Mouse (Mus musculus): ENCODE measurements around the gene Hsd17b14.

Gene Hsd17b14

GRCm38 (mm10) chr7:45530643-45531042 lies 24.1 kb upstream of the Hsd17b14 start:
- no peak for DNase-seq

- DNase-seq, result no peak
Observed at GRCm38 (mm10) chr7:45535676-45536075, 19.0 kb upstream of the Hsd17b14 start.

- DNase-seq, result no peak
Observed at GRCm38 (mm10) chr7:45537602-45538001, 17.1 kb upstream of the Hsd17b14 start.

- DNase-seq, result no peak
Observed at GRCm38 (mm10) chr7:45538163-45539041, 16.3 kb upstream of the Hsd17b14 start.

- no peak for DNase-seq
Observed at GRCm38 (mm10) chr7:45539095-45539494, 15.6 kb upstream of the Hsd17b14 start.

- DNase-seq, result no peak
Observed at GRCm38 (mm10) chr7:45540213-45540612, 14.5 kb upstream of the Hsd17b14 start.

- no peak for DNase-seq
Observed at GRCm38 (mm10) chr7:45544525-45544924, 10.2 kb upstream of the Hsd17b14 start.

- DNase-seq, result no peak
Observed at GRCm38 (mm10) chr7:45549641-45550436, 4.9 kb upstream of the Hsd17b14 start.

GRCm38 (mm10) chr7:45550821-45551511 lies 3.7 kb upstream of the Hsd17b14 start:
- DNase-seq, result no peak

GRCm38 (mm10) chr7:45551512-45551883 lies 3.2 kb upstream of the Hsd17b14 start:
- DNase-seq, result no peak

- DNase-seq, result no peak
Observed at GRCm38 (mm10) chr7:45553519-45553918, 1.2 kb upstream of the Hsd17b14 start.

- DNase-seq, result no peak
Observed at GRCm38 (mm10) chr7:45553990-45554389, 703 bp upstream of the Hsd17b14 start.

GRCm38 (mm10) chr7:45555787-45556186 lies 1.1 kb downstream of the Hsd17b14 start:
- DNase-seq, result peak; percentile 59 to 60

- DNase-seq, result no peak
Observed at GRCm38 (mm10) chr7:45558907-45559306, 4.2 kb downstream of the Hsd17b14 start.

- no peak for DNase-seq
Observed at GRCm38 (mm10) chr7:45560241-45560640, 5.5 kb downstream of the Hsd17b14 start.

- peak; percentile 54 to 66 for DNase-seq
Observed at GRCm38 (mm10) chr7:45560843-45561623, 6.3 kb downstream of the Hsd17b14 start.

GRCm38 (mm10) chr7:45561624-45562520 lies 7.2 kb downstream of the Hsd17b14 start:
- no peak for DNase-seq

- DNase-seq, result no peak
Observed at GRCm38 (mm10) chr7:45564811-45565210, 10.1 kb downstream of the Hsd17b14 start.

- DNase-seq, result no peak
Observed at GRCm38 (mm10) chr7:45565446-45565845, 10.8 kb downstream of the Hsd17b14 start.

GRCm38 (mm10) chr7:45567112-45567779 lies 12.6 kb downstream of the Hsd17b14 start:
- DNase-seq, result no peak
